Mouse (Mus musculus) liver, adult 2 months (tissue): ENCODE data around the gene Sh3bgrl. TPM values are rescaled to one million over a fixed set of nuclear protein-coding genes. Genes with fewer than 3 reads are reported as not detected.

Experiments used
- DNase-seq: peaks from one replicate; pipeline ENCODE4 v3.0.0-alpha.2; 2011; ENCODE audit warnings: low read depth, low spot score; ENCODE audit errors: extremely low read depth
- H3K27ac ChIP-seq: fragments of 200-500 bp; replicated peaks from 2 replicates; pipeline ENCODE4 v1.5.1; 2012; ENCODE audit warnings: low read depth, mild to moderate bottlenecking, control low read depth, inconsistent platforms, low read length; ENCODE audit not compliant: insufficient read depth
- H3K27me3 ChIP-seq: fragments of 200-500 bp; 2 replicates; pipeline ENCODE4 v1.6.1; 2012; ENCODE audit warnings: mild to moderate bottlenecking, moderate library complexity, low read length, inconsistent platforms; ENCODE audit not compliant: control insufficient read depth, insufficient read depth
- H3K36me3 ChIP-seq: fragments of 200-500 bp; 2 replicates; pipeline ENCODE4 v1.6.1; 2012; ENCODE audit warnings: low read length, inconsistent platforms; ENCODE audit not compliant: control insufficient read depth, insufficient read depth
- H3K4me1 ChIP-seq: fragments of 200-500 bp; 2 replicates; pipeline ENCODE4 v1.6.1; 2011; ENCODE audit warnings: low read length; ENCODE audit not compliant: control insufficient read depth, insufficient read depth
- H3K4me3 ChIP-seq: fragments of 200-500 bp; 2 replicates; pipeline ENCODE4 v1.5.1; 2011; ENCODE audit warnings: low read depth, mild to moderate bottlenecking, control low read depth, low read length, moderate library complexity; ENCODE audit not compliant: insufficient read depth
- H3K79me2 ChIP-seq: fragments of 200-500 bp; 2 replicates; pipeline ENCODE4 v1.6.1; 2012; ENCODE audit warnings: inconsistent platforms, mild to moderate bottlenecking, low read length, moderate library complexity; ENCODE audit not compliant: control insufficient read depth, insufficient read depth
- H3K9ac ChIP-seq: fragments of 200-500 bp; 2 replicates; pipeline ENCODE4 v1.6.1; 2012; ENCODE audit warnings: low read depth, mild to moderate bottlenecking, control low read depth, inconsistent platforms, low read length
- CTCF ChIP-seq: fragments of 200-500 bp; IDR thresholded peaks from 2 replicates; pipeline ENCODE4 v1.5.1; 2011; ENCODE audit warnings: low read depth, low read length, control low read depth
- POLR2A ChIP-seq: fragments of 200-500 bp; IDR thresholded peaks from 2 replicates; pipeline ENCODE4 v1.6.1; 2011; ENCODE audit warnings: low read length, control low read depth; ENCODE audit not compliant: insufficient read depth; ENCODE audit errors: extremely low read depth
- WGBS: fragments of 180-500 bp; shearing (Covaris S2); methylation state at CpG from one replicate; pipeline ENCODE4 v1.1.7; 2018; 5-methylcytosine and 5-hydroxymethylcytosine counted together
- polyA plus RNA-seq: library from polyadenylated mRNA; depleted of rRNA; stranded (reverse); fragments of >200 nt; gene quantifications from 2 replicates; pipeline ENCODE4 v1.2.3, GENCODE M21; 2012; rRNA removed
- total RNA-seq: library from RNA; depleted of rRNA; stranded (reverse); fragments of >200 nt; gene quantifications from 2 replicates; pipeline ENCODE4 v1.2.3, GENCODE M21; 2014; rRNA removed

Sh3bgrl gene
- total and polyA plus RNA-seq, 2 experiments, result 9.0 to 80.6 TPM

DNA sequence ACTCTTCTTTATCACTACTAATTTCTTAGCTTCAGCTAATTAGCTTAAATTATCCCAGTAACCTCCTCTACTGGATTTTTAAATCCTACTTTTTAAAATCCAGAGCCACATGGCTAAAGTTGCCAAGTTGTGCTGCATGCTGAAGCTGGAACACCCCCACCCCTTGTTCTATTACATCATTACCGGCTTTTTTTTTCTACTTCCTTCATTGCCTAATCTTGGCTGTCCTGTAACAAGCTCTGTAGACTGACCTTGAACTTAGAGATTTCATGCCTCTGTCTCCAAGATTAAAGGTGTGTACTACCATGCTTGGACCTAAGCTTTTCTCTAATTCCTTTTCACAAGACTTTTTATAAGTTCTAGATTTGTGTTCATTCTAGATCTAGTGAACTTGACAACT, 133.6 kb downstream of the Sh3bgrl start:
- Histone ChIP-seq H3K9ac (no peak overlapping the region), H3K27ac (no peak overlapping the region), H3K4me1 (no peaks in the 10 kb centered on the region), H3K36me3 (no peaks in the 10 kb centered on the region), H3K27me3 (no peaks in the 10 kb centered on the region), H3K79me2 (no peaks in the 10 kb centered on the region), H3K4me3 (no peak overlapping the region)
- DNase-seq, result peak; percentile 19
- TF ChIP-seq POLR2A (no peak), CTCF (no peak)
- 55% methylated on average over 1 of the region's 1 CpGs for WGBS

DNA sequence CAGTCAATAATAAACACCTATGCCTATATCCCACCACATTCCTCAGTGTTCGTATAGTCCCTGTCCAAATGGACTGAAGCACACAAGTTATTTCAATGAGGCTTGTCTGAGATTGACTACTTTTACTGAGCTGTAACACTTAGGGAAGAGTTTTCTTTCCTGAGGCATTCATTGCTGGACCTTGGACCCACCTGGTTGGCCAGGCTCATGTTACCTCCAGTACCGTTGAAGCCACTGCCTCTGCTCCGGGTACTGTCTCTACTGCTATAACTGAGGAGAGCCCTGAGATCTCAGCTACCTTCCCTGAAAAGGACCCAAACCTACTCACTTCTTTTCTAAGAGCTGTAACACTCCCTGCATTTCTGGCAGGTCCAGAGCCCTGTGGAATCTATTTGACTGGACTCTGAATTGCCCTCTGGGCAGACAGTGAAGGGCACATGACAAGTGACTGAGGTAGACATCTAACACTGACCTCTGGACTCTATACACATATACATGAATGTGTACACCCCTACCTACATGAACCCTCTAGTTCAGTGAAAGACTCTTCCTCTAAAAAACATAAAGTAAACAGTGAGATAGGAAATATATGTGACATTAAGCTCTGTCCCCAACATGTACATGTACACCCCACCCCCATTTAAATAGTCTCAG, 140.3 kb downstream of the Sh3bgrl start:
- no peaks in the 10 kb centered on the region for H3K4me1 ChIP-seq
- H3K36me3 ChIP-seq, result no peaks in the 10 kb centered on the region
- no peak overlapping the region for H3K27ac ChIP-seq
- TF ChIP-seq POLR2A (no peak), CTCF (no peak)
- 51% methylated on average over 3 of the region's 3 CpGs for WGBS
- H3K4me3 ChIP-seq, result no peak overlapping the region
- no peaks in the 10 kb centered on the region for H3K27me3 ChIP-seq
- H3K79me2 ChIP-seq, result no peaks in the 10 kb centered on the region
- DNase-seq, result peak; percentile 30
- no peak overlapping the region for H3K9ac ChIP-seq

DNA sequence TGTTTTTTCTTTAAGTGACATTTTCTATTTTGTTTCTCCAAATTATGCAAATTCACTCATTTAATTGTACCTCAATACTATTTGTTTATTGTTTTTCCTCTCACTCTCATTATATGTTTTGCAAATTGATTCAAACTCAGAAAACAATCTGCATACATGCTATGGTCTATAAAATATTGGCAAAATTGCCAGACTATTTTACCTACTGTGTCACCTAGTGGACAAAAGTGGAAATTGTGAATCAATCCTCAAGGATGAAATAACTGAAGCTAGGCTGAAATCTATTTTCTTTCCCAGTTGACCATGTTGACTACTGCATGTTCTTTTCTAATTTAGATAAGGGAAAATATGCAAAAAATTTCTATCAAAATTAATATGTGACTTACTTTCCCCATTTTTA, 143.0 kb downstream of the Sh3bgrl start:
- no peaks in the 10 kb centered on the region for H3K79me2 ChIP-seq
- no peak for TF ChIP-seq POLR2A
- TF ChIP-seq CTCF, result peak; percentile 12; the same call in 1 of the 2 replicates
- no peak overlapping the region for H3K4me3 ChIP-seq
- peak; percentile 18 for DNase-seq
- no peaks in the 10 kb centered on the region for H3K36me3 ChIP-seq
- H3K4me1 ChIP-seq, result no peaks in the 10 kb centered on the region
- H3K9ac ChIP-seq, result no peak overlapping the region
- no peak overlapping the region for H3K27ac ChIP-seq
- H3K27me3 ChIP-seq, result no peaks in the 10 kb centered on the region

Other genes with a start within 250 kb of the Sh3bgrl start
- 3.6 and 4.5 TPM in 2 replicates for gene Hmgn5, start 82.0 kb upstream of the Sh3bgrl start, total RNA-seq
- gene Hmgn5, start 82.0 kb upstream of the Sh3bgrl start, polyA plus RNA-seq, result 0.64 and 0.85 TPM in 2 replicates
- 1.3 and 1.5 TPM in 2 replicates for gene Gm6377, start 101.4 kb downstream of the Sh3bgrl start, total RNA-seq
- 0.05 TPM in 1 of 2 replicates, not detected in the other for gene Gm6377, start 101.4 kb downstream of the Sh3bgrl start, polyA plus RNA-seq